Mouse (Mus musculus): ENCODE data around the gene Id1.

DNA sequence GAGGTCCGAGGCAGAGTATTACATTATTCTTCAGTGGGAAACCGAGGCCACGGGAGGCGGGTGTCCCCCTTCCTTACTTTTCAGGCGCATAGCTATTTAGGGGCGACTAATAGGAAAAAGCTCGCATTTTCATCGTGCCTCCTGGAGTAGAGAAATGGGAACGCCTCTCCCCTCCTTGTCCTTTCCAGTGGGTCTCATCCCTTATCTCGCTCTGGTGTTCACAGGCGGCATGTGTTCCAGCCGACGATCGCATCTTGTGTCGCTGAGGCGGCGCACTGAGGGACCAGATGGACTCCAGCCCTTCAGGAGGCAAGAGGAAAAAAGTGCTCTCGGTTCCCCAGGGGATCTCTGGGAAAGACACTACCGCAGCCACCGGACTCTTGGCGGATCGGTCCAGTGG lies 697 bp downstream of the Id1 start:
- TF ChIP-seq UBTF (IDR thresholded peaks at IDR 0.05; ENCODE audit: low read depth, low read length) (no peak), SMC3 (IDR thresholded peaks at IDR 0.05; ENCODE audit: low read depth, low read length) (no peak), CTCF (conservative IDR thresholded peaks at IDR 0.05 in 1 of 2, IDR thresholded peaks at IDR 0.05 in 1 of 2; ENCODE audit: low read depth in 2 of 2, low read length in 2 of 2) (no peak)
